Mouse (Mus musculus): ENCODE measurements around the gene Eno2.

Gene Eno2

DNA sequence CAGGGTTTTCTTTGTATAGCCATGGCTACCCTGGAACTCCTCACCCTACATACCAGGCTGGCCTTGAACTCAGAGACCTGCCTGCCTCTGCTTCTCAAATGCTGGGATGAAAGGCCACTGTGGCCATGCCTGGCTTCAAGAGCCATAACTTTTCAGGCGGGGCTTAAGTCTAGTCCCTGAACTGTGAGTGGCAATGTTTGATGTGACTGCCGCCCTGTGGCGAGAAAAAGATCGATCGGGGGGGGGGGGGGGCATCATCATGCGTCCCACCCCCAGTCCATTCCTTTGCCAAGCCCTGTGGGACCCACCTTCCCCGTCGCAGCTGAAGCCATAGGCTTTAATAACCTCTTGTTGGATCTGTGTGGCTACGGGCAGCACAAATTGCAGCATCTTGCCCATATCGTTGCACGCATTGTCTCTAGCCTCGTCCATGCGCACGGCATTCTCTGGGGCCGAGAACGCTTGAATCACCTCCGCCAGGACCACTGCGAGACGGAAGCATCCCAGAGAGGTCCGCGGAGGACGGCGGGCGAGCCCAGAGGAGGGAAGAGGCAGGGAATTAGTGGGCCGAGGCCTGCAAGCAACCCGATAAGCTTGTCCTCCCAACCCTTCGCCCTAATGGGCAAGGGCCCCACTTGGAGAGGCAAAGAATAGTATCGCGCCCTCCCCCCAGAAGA, 29.1 kb downstream of the Eno2 start:
- no peak for DNase-seq (ENCODE audit: extremely low spot score)

DNA sequence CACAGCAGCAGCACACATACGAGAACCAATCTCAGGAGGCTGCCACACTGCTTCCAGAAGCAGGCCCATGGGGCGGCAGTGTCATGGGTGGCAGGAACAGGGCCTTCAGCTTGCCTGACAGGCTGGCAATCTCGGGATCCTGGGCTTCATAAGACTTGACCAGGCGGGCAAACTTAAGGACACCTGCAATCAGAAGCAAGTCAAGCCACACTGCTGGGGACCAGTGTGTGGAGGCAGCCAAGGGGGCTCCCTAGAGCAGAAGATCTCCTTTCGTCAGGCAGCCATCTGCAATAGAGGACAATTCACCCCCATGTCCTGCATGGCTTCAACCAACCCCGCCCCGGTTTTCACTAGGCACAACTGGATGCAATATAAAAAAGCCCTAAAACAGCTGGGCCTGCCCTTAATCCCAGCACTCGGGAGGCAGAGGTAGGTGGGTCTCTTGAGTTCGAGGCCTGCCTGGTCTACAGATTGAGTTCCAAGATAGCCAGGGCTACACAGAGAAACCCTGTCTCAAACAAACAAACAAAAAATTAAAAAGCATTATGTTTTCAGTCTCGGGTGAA, 30.2 kb downstream of the Eno2 start:
- DNase-seq (ENCODE audit: extremely low spot score) = no peak

DNA sequence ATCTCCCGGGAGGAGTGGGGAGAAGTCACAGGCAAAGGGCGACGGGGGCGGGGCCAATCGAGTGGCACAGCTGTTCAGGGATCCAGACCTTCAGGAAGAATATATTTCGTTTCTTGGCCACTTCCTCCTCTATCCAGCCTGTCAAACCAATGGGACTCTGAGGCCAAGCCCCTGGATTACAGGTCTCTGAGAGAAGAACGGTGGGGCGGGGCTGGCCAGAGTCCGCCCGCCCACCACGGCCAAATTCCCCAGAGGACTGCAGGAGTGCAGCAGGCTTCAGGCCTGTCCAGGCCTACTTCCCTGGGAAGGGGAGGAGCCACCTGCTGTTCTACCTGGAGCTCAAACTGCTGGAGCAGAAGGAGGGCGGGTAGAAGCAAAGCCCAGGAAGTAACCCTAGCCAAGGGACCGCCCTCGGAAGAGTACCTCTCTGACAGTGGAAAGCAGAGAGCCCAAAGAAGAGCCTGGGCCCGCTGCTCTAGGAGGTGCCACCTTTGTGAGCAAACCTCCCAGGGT, 30.9 kb downstream of the Eno2 start, which contains the start of gene Ptpn6:
TSS of gene Ptpn6 (minus strand) at position 204 of the 513 bp plus-strand sequence.
- peak; percentile 54 for DNase-seq (ENCODE audit: extremely low spot score)

DNA sequence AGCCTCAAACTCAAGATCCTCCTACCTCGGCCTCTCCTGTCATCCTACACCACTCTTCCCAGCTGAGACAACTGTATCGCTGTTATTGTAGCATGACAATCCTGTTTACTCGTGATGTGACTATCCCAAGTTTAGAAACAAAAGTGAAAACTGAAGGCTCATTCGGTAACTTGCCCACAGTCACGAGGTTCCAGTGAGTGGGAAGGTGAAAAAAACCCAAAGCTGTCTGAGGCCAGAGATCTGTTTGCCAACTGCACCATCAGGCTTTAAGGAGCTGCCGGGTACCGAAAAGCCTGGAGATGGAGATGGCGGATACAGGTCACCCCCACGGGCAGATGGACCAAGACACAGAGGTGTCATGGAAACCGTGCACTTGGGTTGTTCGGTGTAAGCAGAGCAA, 32.4 kb downstream of the Eno2 start:
- no peak for DNase-seq (ENCODE audit: extremely low spot score)

DNA sequence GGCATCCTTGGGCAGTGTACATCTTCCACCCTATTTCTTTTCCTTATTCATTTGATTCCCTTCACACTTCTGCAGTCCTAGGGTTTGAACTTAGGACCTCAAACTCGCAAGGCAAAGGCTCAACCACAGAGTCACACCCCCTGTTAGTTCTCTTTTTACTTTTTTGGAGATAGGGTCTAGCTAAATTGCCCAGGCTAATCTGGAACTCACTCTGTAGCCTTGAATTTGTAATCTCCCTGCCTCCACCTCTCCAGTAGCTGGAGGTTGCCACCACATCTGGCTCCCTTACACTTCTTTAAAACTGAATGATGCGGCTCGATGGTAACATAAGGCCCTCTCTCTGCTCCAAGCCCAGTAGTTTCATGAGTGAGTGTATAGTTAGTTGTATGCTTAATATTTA, 35.1 kb downstream of the Eno2 start:
- DNase-seq (ENCODE audit: extremely low spot score) = no peak

DNA sequence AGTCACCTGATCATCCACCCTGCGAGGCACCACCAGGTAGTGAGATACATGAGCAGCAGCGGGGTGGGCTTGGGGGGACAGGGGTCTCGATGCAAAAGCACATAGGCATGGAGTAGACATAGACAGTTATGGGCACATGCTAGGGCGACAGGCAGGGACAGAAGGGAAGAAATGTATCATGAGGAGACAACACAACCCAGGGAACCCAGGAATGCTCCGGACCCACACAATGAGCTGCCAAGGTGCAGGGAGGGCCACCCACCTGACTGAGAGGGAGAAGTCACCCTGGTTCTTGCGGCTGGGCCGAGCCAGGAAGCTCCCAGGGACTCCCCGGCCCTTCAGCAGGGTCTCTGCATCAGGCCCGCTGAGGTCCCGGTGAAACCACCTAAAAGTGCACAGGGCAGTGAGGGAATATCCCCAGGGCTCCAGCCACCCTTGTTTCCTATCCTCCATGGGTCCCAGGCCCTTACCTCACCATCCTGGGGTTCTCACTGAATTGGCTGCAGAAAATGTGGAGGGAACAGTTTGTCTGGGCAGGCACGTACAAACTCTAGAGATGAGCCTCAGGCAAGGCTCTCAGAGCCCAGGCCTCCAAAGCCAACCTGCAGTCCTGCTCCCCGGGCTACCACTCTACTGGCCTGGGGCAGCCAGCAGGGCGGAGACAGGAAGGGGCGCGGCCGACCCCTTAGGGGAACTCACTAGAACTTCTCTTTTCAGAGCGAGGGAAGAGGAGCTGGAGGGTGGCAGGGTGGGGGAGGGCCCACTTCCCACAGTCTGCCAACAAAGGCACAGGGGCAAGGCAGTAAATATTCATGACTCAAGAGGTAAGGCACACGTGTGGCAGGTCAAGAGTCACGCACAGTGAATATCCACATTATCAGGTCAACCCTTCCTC, 36.8 kb downstream of the Eno2 start:
- no peak for DNase-seq (ENCODE audit: extremely low spot score)

DNA sequence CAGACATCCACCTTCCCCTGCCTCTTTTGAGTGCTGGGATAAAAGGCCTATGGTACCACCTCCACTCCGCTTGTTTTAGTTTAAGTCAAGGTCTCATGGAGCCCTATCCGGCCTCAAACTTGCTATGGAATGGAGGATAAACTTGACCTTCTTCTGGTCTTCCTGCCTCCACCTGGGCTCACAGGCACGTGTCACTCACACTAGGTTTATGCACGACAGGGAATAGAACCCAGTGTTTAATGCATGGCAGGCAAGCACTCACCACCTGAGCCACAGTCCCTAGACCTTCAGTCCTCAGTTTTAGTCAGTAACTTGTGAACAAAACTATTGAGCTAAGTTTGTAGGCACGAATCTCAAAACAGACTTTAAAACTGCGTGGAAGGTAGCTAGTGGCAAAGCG, 38.4 kb downstream of the Eno2 start:
- DNase-seq (ENCODE audit: extremely low spot score) = no peak

DNA sequence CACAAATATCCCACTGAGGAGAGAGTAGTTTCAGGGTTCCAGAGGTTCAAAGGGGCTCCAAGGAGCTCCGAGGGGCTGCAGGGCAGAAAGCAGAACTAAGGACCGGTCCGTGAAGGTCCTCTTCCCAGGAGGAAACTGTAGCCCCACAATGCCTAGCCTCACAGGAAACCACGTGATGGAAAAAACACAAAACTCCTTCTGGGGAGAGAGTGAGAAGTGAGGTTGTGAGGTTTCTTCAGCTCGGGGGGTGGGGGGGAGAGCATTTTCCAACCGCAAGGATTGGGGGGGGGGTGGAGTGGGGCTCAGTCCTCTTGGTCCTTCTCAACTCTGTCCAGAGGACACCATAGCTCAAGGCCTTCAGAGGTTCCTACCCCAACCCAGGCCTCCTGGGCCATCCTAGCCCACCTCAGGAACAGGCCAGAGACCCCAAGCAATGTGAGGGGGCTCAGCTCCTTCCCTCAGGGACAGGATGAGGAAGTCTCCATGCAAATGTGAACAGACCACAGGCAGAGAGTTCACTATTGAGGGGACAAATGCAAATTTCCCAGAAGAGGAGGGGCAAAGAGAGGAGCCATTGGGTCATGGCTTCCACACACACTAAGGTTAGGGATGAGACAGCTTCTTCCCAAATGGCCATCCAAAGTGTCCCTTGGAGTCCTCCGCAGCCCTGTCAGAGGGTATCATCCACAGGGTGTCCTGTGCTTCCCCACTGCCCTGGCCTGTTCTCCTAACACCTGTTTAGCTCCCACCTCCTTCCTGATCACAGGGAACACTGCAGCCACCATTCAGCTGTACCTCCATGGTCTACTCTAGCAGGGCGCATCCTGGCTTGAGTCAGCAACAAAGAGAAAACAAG, 39.4 kb downstream of the Eno2 start:
- DNase-seq (ENCODE audit: extremely low spot score) = no peak

DNA sequence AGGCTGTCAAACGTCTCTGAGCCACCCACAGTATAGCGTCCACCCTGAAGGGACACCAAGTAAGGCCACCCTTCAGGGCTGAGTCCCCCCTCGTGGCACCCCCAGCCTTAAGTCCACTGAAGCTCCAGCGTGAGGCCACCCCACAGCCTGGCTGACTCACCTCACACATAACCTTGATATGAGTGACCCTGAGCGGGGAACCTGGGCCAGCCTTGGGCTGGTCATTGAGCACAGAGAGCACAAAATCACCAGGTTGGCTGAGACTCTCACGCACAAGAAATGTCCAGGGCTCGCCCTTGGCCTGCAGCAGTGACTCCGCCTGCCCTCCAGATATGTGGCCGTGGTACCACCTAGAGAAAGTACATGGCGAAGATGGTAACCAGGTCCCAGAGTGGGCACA, 40.9 kb downstream of the Eno2 start:
- no peak for DNase-seq (ENCODE audit: extremely low spot score)

DNA sequence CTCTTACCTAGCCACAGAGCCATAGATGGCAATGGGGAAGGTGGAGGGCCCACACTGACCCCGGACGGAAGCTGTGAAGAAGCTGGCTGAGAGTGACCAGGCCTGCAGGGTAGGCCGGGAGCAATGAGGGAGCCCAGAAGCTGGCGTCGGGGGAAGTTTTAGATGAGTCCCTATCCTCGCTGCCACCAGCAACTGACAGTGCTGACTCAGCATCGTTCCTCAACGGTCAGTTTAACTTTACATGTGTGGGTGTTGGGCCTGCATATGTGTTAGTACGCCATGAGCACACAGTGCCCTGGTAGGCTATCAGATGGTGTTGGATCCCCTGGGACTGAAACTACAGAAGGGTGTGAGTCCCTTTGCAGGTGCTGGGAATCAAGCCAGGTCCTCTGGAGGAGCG, 45.0 kb downstream of the Eno2 start:
- no peak for DNase-seq (ENCODE audit: extremely low spot score)

DNA sequence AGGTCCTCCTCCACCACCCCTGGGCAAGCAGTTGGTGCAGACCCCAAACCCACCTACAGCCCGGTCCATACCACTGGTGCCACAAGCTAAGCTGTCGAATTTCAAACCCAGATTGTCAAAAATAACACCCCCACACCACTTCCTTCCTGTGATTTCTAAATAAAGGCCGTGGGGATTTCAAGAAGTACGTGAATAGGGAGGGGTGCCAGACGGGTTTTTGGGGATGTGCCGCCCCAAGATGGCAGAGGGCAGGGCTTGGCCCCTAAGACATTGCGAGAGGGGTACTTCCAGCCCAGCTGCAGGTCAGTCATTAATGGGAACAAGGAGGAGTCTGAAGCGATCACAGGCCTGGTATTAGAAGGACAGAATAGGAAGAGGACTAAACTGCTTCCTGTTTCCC, 45.9 kb downstream of the Eno2 start:
- no peak for DNase-seq (ENCODE audit: extremely low spot score)

DNA sequence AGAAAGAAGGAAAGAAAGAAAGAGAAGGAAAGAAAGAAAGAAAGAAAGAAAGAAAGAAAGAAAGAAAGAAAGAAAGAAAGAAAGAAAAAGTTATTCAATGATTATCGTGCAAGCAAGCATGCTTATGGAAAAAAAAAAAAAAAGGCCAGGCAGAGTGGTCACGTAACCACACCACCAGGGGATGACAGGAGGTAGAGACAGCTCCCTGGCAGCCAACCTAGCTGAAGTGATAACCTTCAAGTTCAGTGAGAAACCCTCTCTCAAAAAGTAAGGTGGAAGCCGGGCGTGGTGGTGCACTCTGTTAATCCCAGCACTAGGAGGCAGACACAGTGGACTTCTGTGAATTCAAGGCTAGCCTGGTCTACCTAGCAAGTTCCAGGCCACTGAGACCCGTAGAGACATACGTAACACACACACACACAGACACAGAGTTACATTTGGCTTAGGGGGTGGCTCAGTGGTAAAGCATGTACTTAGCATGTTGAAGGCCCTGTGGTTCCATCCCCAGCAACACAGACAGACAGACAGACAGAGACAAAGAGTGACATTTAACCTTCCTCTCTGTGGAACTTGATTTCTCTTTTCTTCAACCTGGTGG, 46.5 kb downstream of the Eno2 start:
- DNase-seq (ENCODE audit: extremely low spot score) = no peak

DNA sequence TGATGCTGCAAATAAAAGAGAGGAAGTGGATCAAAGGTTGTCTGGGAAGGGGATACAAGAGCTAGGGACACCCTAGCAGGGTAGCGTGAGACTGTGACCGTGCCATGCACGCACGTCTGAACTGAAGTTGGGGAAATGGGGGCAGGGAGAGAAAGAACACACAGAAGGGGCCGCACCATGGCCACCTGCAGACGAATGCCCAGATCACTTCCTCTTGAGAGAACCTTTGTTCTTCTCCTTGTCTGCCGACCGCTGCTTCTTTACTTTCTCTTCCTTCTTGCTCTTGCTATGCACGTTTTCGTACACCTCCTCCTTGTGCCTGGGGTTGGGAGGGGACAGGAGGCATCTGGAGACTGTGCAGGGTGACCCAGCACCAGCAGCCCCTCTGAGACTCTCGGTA, 48.6 kb downstream of the Eno2 start:
- DNase-seq (ENCODE audit: extremely low spot score) = no peak

DNA sequence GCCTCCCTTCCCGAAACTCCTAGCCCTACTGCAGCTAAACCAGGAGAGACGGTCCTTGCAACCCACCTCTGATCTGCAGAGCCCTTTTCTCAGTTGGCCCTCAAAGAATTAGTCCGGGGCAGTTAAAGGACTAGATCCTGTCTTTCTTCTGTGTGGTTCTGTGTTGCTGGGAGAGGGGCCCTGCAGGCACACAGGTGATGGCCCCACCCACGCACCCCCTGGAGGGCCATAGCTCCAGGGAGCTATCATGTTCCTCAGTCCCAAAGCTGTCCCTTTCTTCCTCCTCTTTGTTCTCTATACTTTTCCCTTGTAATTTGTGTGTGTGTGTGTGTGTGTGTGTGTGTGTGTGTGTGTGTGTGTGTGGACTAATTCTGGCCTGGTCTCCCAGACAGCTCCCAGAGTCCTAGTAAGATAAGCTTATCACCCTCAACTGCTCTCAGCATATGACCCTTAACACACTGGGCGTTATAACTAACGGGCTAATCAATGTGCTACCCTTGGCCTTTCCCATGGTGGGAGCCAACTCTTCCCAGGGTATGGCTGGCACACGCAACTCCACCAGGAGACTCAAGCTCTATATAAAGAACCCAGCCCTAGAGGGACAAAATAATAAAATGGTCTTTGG, 50.0 kb downstream of the Eno2 start:
- no peak for DNase-seq (ENCODE audit: extremely low spot score)

DNA sequence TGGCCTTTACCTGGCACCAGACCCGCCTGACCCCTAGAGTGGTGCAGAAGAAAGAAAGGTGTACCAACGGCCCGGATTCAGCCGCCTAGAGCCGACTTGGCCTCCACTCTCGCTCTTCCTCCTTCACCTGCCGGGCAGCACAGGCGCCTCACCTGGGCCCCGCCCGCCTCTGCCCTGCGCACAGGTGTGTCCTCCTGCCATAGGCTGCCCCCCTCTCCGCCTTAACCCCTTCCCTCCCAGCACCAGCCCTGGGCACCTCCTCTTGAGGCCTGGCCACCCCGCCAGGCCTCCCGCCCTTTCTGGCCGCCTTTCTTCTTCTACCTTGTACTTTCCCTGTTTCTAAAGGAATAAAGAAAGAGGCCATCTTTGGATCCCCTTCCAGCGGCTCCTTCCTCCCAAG, 50.8 kb downstream of the Eno2 start:
- DNase-seq (ENCODE audit: extremely low spot score) = no peak

DNA sequence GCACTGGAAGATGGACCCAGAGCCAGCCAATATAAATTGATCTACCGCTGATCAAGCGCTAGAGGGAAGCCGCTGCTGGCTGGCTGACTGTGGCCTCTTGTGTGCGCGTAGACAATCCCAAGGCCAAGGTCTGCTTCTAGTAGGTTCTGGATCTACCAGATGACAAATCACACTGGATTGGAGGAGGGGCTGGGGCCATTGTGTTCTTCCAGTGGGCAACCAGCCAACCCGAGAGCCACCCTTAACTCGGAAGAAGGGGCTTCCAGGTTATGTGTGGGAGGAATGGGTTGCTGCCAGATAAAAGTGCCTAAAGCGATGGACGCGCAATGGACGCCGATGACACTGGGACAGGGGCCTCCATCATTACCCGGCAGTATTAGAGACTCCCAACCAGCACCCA, 51.5 kb downstream of the Eno2 start:
- DNase-seq (ENCODE audit: extremely low spot score) = no peak

DNA sequence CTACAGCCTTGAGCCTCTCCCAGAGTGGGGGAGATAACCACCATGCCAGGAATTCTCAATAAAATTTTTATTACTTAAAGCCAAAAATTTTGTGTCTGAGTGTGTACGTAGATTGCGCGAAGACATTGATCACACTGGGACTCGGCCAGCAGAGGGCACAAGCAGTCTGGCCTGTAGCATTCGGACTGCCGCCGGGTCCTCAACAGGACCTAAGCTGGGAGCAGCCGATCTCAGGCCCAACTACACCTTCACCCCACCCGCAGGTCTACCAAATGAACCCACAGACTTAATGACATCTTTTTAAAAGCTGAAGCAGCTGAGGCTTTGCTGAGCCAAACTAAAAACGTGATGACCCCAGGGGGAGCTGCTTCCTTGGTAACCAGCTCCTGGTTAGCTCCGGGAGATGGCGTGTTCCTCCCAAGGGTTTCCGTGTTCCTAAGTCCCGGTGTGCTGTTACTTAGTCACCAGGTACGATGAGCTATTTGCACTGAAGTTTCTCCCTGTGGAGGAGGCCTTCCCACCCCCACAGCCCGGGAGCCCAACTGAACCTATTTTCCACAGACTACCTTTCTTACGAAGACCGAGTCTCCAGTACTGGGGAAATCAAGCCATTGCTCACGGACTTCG, 52.5 kb downstream of the Eno2 start:
- DNase-seq (ENCODE audit: extremely low spot score) = peak; percentile 49

DNA sequence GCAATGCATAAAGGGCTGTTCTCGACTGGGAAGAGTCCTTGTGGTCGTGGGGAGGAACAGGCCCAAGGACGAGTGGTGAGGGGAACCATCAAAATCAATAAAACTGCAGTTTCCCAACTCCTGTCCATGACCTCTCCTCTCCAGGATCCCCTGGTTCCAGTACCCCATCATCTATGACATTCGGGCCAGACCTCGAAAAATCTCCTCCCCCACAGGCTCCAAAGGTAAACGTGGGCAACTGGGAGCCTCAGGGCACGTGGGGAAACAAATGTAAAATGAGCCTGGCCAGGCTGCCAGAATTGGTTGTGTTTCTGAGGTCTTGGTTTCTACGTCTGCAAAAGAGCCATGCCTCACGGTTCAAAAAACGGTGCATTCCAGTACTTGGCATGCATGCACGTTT, 56.6 kb downstream of the Eno2 start:
- no peak for DNase-seq (ENCODE audit: extremely low spot score)

DNA sequence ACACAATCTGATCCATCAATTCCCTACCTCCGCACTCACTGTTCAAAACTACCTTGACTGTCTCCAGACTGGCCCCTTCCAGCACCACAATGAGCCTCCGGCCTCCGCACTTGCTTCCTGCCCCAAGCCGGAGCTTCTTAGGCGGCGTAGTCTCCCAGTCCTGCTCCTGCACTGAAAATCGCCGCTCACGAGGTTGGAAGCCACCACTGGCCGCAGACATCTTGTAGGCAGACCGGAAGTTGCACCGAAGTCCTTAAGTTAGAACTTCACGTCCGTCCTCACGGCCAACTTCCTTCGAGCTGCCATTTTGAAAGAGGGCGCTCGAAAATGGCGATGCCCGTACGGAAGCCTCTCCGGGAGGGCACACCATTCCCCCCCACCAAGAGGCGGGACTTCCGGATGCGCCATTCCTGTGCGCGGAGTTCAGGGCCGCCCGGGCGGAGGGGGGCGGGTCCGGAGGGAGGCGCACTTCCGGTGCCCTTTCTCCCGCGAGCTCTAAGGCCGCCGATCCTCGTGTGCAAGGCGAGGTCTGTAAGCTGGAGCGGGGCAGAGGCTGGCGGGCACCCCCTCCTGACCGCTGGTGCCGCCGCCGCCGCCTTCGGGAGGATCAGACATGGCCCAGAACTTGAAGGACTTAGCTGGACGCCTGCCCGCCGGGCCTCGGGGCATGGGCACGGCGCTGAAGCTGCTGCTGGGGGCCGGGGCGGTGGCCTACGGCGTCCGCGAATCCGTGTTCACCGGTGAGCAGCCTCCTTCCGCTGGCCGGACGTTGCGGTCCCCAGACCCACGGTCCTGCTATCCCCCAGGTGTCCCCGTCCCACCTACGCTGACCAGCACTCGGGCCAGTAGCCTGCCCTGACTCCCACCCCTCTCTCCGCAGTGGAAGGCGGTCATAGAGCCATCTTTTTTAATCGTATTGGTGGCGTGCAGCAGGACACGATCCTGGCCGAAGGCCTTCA, 57.4 kb downstream of the Eno2 start, which contains the start of the genes Emg1 and Phb2:
TSS of gene Emg1 (minus strand) at position 355 of the 959 bp plus-strand sequence.
TSS of gene Phb2 (plus strand) at position 513 of the 959 bp plus-strand sequence.
- peak; percentile 98 for DNase-seq (ENCODE audit: extremely low spot score)

Data from embryo, embryonic 9.5 days (tissue).